In the genomic region with DNA sequence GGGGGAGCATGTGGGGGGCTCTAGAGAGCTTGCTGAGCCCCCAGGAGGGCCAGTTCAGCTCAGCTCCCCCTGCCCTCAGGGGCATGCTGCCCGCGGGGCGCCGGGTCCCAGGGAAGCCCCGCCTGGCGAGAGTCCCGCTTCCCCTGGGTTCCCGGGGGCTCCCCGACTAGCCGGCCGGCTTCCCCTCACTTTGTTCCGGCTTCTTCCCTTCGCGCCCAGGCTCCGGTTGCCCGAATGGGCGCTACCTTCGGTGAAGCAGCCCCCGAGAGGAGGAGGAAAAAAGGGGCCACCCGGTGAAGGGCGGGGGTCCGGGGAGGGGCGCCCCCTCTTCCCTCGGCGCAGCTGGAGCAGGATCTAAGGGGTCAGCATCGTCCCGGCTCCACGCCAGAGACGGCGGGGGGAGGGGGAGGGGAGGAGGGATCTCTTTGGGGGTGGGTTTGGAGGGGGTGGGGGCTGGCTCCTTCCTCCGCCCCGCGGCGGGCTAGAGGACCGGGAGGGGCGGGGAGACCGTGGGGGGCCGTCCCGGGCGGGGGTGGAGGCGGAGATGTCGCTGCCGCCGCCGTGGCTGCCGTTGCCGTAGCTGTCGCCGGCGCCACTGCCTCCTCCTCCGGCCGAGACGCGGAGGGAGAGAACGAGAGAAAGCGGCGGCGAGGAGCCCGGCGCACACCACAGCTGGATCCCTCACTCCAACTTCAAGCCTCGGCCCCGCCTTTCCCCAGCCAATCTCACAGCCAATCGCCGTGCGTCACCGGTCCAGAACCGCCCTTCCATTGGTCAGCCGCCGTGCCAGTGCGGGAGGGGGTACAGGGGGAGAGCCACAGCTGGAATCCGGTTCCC, we compare ENCODE assay signal across 9 mouse cellular contexts. TPM values are rescaled to one million over a fixed set of nuclear protein-coding genes. Genes with fewer than 3 reads are reported as not detected.
A peak's percentile ranks its signal among the peaks of the same experiment; 100 is the strongest.
DNase-seq lines count a peak whose midpoint lies in the region; ATAC-seq and TF ChIP-seq lines count a peak whose summit lies in the region.
"Had no signal": no experiment of that assay in that cellular context is flagged by ENCODE, and none has a peak within 500 bp of the region (broad histone marks: within the 10 kb centered on the region; RNA-seq: fewer than 3 reads in every experiment).

A gene (minus strand): TSS at position 492 of the 837 bp plus-strand sequence.

- peaks cover 25% of the 10 kb centered on the region for H3K27me3 ChIP-seq in neural tube, embryonic 15.5 days (replicated peaks)

- H3K27ac ChIP-seq in layer of hippocampus, adult 2 months: peak within 1 kb of the TSS; percentile 68
- peak within 1 kb of the TSS; percentile 80 for H3K27ac ChIP-seq in neural tube, embryonic 15.5 days (replicated peaks)

- peak; percentile 91 for ATAC-seq in neural tube, embryonic 15.5 days (ENCODE audit: low FRiP score)

- TF ChIP-seq CTCF in layer of hippocampus, adult 2 months (conservative IDR thresholded peaks at IDR 0.05): no peak

- H3K9ac ChIP-seq in neural tube, embryonic 15.5 days (replicated peaks): peak within 1 kb of the TSS; percentile 95

- peaks cover 63% of the 10 kb centered on the region for H3K4me1 ChIP-seq in neural tube, embryonic 15.5 days

- DNase-seq in Muller cell, postnatal 12 days (ENCODE audit: inconsistent ontology term): peak; percentile 77
- peak; percentile 84 for DNase-seq in cerebellum, adult 9-10 months
- DNase-seq in forelimb bud, embryonic 11.5 days (ENCODE audit: low read depth, low spot score): peak; percentile 88
- DNase-seq in heart, postnatal 36 days: peak; percentile 84 to 90
- DNase-seq in layer of hippocampus, adult 2 months (ENCODE audit: low spot score in 2 of 2): peak; percentile 80 to 90
- DNase-seq in lung, adult 18-20 months: peak; percentile 88 to 91
- DNase-seq in thymus, adult 18-20 months: peak; percentile 60 to 64

- H3K36me3 ChIP-seq in neural tube, embryonic 15.5 days: no peaks in the 10 kb centered on the region

- H3K4me2 ChIP-seq in neural tube, embryonic 15.5 days: peak within 1 kb of the TSS; percentile 92

- under 1% methylated on average over 43 of the region's 71 CpGs for WGBS in neural tube, embryonic 15.5 days

- no peaks in the 10 kb centered on the region for H3K9me3 ChIP-seq in neural tube, embryonic 15.5 days (replicated peaks)

- intact Hi-C loops in heart, postnatal 36 days (cut with DNase I): no loop called here

- H3K4me3 ChIP-seq in layer of hippocampus, adult 2 months: peak within 1 kb of the TSS; percentile 77
- H3K4me3 ChIP-seq in neural tube, embryonic 15.5 days (replicated peaks): peak within 1 kb of the TSS; percentile 92

RNA-seq across cellular contexts. Expression of the gene that starts here (rescaled TPM):
- total RNA-seq in heart, postnatal 36 days (2021): 10 to 100 TPM; 13.8 to 14.2 TPM
- 10 to 100 TPM; 61.0 to 74.0 TPM for total RNA-seq in layer of hippocampus, adult 2 months (2021)
- 12.8 and 14.7 TPM in 2 replicates for polyA plus RNA-seq in neural tube, embryonic 15.5 days (2015; fragmentation: Nextera tagmentation; extraction: Ambion mirVana)
- total RNA-seq: neutrophil, adult 5-6 weeks had no signal

Comparison
In these comparisons a context has a peak if more than half of its experiments do, and no peak if none do; other contexts are left out.
1. Peak in every context shown above with its lines: DNase-seq, ATAC-seq, H3K4me3 ChIP-seq and H3K27ac ChIP-seq.
2. RNA of the gene that starts here (total RNA-seq): 61.0 to 74.0 TPM in layer of hippocampus, adult 2 months; 13.8 to 14.2 TPM in heart, postnatal 36 days; every median in the first group is over 4 times any median in the second.